Mouse (Mus musculus): ENCODE measurements around the gene Cplx2. TPM values are rescaled to one million over a fixed set of nuclear protein-coding genes. Genes with fewer than 3 reads are reported as not detected.

Cplx2 gene
- 5.8 and 6.0 TPM in 2 replicates for polyA plus RNA-seq (2015; fragmentation: Nextera tagmentation; extraction: Ambion mirVana)

DNA sequence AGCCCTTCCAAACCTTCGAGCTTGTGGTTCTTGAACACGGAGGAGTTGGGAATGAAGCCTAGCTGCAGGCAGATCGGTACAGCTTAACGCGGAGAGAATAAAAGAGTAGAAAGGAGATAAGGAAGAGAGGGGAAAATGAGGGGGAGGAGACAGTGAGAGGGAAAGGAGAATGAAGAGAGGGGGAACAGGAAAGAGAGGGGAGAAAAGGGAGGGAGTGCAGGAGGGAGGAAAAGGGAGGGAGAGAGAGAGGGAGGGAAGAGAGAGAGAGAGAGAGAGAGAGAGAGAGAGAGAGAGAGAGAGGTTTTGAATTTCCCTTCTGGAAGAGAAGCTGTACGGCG is at the start of gene Cplx2:
Gene Cplx2 (plus strand): TSS at position 301 of the 338 bp plus-strand sequence.
- 3% methylated on average over 7 of the region's 7 CpGs for WGBS
- Histone ChIP-seq H3K9me3 (ENCODE audit: low read length) (no peaks in the 10 kb centered on the region), H3K4me1 (ENCODE audit: insufficient read depth, low read length) (peaks cover 20% of the 10 kb centered on the region), H3K36me3 (ENCODE audit: insufficient read depth, low read length) (no peaks in the 10 kb centered on the region), H3K4me3 (ENCODE audit: low read length) (peak within 1 kb of the TSS; percentile 36), H3K27ac (ENCODE audit: low read length) (no peak within 1 kb of the TSS), H3K9ac (replicated peaks; ENCODE audit: low read length) (no peak within 1 kb of the TSS), H3K27me3 (ENCODE audit: insufficient read depth, low read length) (peaks cover 22% of the 10 kb centered on the region), H3K4me2 (replicated peaks; ENCODE audit: low read depth, low read length) (peak within 1 kb of the TSS; percentile 56)
- ATAC-seq (ENCODE audit: low FRiP score, low TSS enrichment) = no peak

- WGBS = 46% methylated on average over 19 of the region's 19 CpGs
- Histone ChIP-seq H3K36me3 (ENCODE audit: insufficient read depth, low read length) (no peaks in the 10 kb centered on the region), H3K9ac (replicated peaks; ENCODE audit: low read length) (no peak overlapping the region), H3K9me3 (ENCODE audit: low read length) (no peaks in the 10 kb centered on the region), H3K4me2 (replicated peaks; ENCODE audit: low read depth, low read length) (no peak overlapping the region), H3K4me1 (ENCODE audit: insufficient read depth, low read length) (peaks cover 5% of the 10 kb centered on the region), H3K27ac (ENCODE audit: low read length) (no peak overlapping the region), H3K27me3 (ENCODE audit: insufficient read depth, low read length) (no peaks in the 10 kb centered on the region), H3K4me3 (ENCODE audit: low read length) (no peak overlapping the region)
- ATAC-seq (ENCODE audit: low FRiP score, low TSS enrichment) = no peak
Measured at GRCm38 (mm10) chr13:54322396-54323306, 48.5 kb upstream of the Cplx2 start.

DNA sequence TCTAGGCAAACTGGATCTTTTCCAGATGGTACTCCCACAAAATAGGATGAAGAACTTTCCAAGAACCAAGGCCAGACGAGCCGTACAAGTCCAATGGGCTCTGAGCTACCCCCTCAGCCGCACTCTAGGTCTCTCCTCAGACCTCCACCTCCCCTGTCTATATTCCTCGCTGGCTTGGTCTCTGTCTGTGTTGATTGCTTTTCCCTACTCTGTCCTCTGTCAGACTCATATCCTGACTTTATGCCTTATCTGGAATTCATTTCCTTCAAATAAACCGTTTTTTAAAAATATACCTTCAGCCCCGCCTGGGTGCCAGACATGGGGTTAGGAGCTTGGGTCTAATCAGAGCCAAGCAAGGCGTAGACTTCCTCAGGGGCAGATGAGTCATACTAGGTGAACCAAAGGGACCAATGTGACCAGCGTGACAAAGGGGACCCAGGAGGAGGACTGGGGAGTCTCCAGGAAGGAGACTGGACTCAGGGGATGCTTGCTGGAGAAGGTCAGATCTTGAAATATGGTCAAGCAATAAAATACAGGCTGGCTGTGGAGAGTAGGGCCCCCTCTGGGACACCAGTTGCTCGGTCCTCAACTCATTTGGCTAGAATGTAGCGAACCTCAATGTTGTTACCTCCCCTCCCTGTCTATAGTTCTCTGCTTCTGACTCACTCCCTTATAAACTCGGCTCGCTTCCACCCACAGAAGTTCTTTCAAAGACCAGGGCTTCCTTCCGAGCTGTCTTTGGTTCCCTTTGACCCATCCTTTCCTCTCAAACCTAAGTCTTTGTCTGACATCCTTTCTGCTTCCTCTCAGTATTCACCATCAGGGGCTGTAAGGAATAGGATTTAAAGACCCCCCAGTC is 47.6 kb upstream of the Cplx2 start:
- no peaks in the 10 kb centered on the region for H3K36me3 ChIP-seq (ENCODE audit: insufficient read depth, low read length)
- no peaks in the 10 kb centered on the region for H3K27me3 ChIP-seq (ENCODE audit: insufficient read depth, low read length)
- no peak overlapping the region for H3K4me2 ChIP-seq (replicated peaks; ENCODE audit: low read depth, low read length)
- no peak overlapping the region for H3K27ac ChIP-seq (ENCODE audit: low read length)
- no peaks in the 10 kb centered on the region for H3K9me3 ChIP-seq (ENCODE audit: low read length)
- 68% methylated on average over 13 of the region's 13 CpGs for WGBS
- no peak for ATAC-seq (ENCODE audit: low FRiP score, low TSS enrichment)
- no peak overlapping the region for H3K9ac ChIP-seq (replicated peaks; ENCODE audit: low read length)
- peaks cover 5% of the 10 kb centered on the region for H3K4me1 ChIP-seq (ENCODE audit: insufficient read depth, low read length)
- no peak overlapping the region for H3K4me3 ChIP-seq (ENCODE audit: low read length)

- Histone ChIP-seq H3K4me1 (ENCODE audit: insufficient read depth, low read length) (peaks cover 9% of the 10 kb centered on the region), H3K36me3 (ENCODE audit: insufficient read depth, low read length) (no peaks in the 10 kb centered on the region), H3K9ac (replicated peaks; ENCODE audit: low read length) (no peak overlapping the region), H3K27me3 (ENCODE audit: insufficient read depth, low read length) (no peaks in the 10 kb centered on the region), H3K4me2 (replicated peaks; ENCODE audit: low read depth, low read length) (no peak overlapping the region), H3K4me3 (ENCODE audit: low read length) (no peak overlapping the region), H3K9me3 (ENCODE audit: low read length) (no peaks in the 10 kb centered on the region), H3K27ac (ENCODE audit: low read length) (no peak overlapping the region)
- 66% methylated on average over 2 of the region's 2 CpGs for WGBS
- ATAC-seq (ENCODE audit: low FRiP score, low TSS enrichment) = no peak
Measured at GRCm38 (mm10) chr13:54324178-54324577, 47.0 kb upstream of the Cplx2 start.

- no peak overlapping the region for H3K9ac ChIP-seq (replicated peaks; ENCODE audit: low read length)
- no peaks in the 10 kb centered on the region for H3K36me3 ChIP-seq (ENCODE audit: insufficient read depth, low read length)
- peak; percentile 64 for ATAC-seq (ENCODE audit: low FRiP score, low TSS enrichment)
- no peak overlapping the region for H3K4me3 ChIP-seq (ENCODE audit: low read length)
- 51% methylated on average over 7 of the region's 7 CpGs for WGBS
- H3K9me3 ChIP-seq (ENCODE audit: low read length) = no peaks in the 10 kb centered on the region
- no peak overlapping the region for H3K4me2 ChIP-seq (replicated peaks; ENCODE audit: low read depth, low read length)
- no peak overlapping the region for H3K27ac ChIP-seq (ENCODE audit: low read length)
- H3K4me1 ChIP-seq (ENCODE audit: insufficient read depth, low read length) = peaks cover 14% of the 10 kb centered on the region; the same call in 1 of the 2 replicates
- no peaks in the 10 kb centered on the region for H3K27me3 ChIP-seq (ENCODE audit: insufficient read depth, low read length)
Measured at GRCm38 (mm10) chr13:54325814-54326213, 45.3 kb upstream of the Cplx2 start.

DNA sequence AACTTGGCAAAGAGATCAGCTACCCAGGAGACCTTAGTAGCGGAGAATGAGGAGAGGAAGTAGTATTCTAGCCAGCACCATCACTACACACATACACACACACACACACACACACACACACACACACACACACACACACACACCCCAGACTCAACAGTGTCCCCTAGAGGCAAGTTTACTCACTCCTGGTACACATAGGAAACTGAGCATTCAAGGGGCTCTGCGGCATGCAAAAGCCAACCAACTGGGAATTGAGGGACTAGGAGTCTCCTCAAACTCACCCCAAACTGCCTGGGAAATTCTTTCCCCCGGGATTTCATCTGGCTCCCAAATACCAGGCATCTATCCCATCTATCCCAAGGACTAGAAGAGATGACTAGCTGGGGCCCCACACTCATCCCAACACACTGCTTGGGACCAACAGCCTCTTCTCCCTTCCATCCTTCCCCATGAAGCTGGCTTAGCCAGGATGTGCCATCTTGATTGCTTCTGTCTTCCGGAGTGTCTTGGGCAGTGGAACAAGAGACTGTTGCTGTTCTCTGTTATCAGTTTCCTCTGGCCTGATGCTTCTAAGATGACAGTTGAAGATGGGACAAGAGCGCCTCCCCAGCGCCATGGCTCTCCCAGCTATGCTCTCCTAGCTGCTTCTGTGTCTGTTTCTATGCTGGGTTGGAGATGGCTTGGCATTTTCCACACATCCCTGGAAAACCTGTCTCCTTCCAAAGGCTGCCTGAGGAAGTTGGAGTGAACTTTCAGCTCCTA is 44.3 kb upstream of the Cplx2 start:
- Histone ChIP-seq H3K27ac (ENCODE audit: low read length) (no peak overlapping the region), H3K9me3 (ENCODE audit: low read length) (no peaks in the 10 kb centered on the region), H3K9ac (replicated peaks; ENCODE audit: low read length) (no peak overlapping the region), H3K27me3 (ENCODE audit: insufficient read depth, low read length) (no peaks in the 10 kb centered on the region), H3K36me3 (ENCODE audit: insufficient read depth, low read length) (no peaks in the 10 kb centered on the region), H3K4me2 (replicated peaks; ENCODE audit: low read depth, low read length) (no peak overlapping the region), H3K4me3 (ENCODE audit: low read length) (no peak overlapping the region), H3K4me1 (ENCODE audit: insufficient read depth, low read length) (peaks cover 20% of the 10 kb centered on the region)
- 87% methylated on average over 6 of the region's 6 CpGs for WGBS
- ATAC-seq (ENCODE audit: low FRiP score, low TSS enrichment) = no peak

GRCm38 (mm10) chr13:54328029-54328428 is 43.1 kb upstream of the Cplx2 start:
- H3K36me3 ChIP-seq (ENCODE audit: insufficient read depth, low read length) = no peaks in the 10 kb centered on the region
- no peak overlapping the region for H3K27ac ChIP-seq (ENCODE audit: low read length)
- H3K27me3 ChIP-seq (ENCODE audit: insufficient read depth, low read length) = no peaks in the 10 kb centered on the region
- no peak overlapping the region for H3K4me2 ChIP-seq (replicated peaks; ENCODE audit: low read depth, low read length)
- no peak for ATAC-seq (ENCODE audit: low FRiP score, low TSS enrichment)
- peaks cover 32% of the 10 kb centered on the region for H3K4me1 ChIP-seq (ENCODE audit: insufficient read depth, low read length)
- H3K4me3 ChIP-seq (ENCODE audit: low read length) = no peak overlapping the region
- no peak overlapping the region for H3K9ac ChIP-seq (replicated peaks; ENCODE audit: low read length)
- WGBS = 88% methylated on average over 1 of the region's 1 CpGs
- H3K9me3 ChIP-seq (ENCODE audit: low read length) = no peaks in the 10 kb centered on the region

- WGBS = 59% methylated on average over 8 of the region's 8 CpGs
- no peaks in the 10 kb centered on the region for H3K9me3 ChIP-seq (ENCODE audit: low read length)
- no peak for ATAC-seq (ENCODE audit: low FRiP score, low TSS enrichment)
Measured at GRCm38 (mm10) chr13:54328954-54329490, 42.1 kb upstream of the Cplx2 start.

More at GRCm38 (mm10) chr13:54328954-54329490, 42.1 kb upstream of the Cplx2 start:
- Histone ChIP-seq H3K36me3 (ENCODE audit: insufficient read depth, low read length) (no peaks in the 10 kb centered on the region), H3K27ac (ENCODE audit: low read length) (no peak overlapping the region), H3K4me2 (replicated peaks; ENCODE audit: low read depth, low read length) (no peak overlapping the region), H3K9ac (replicated peaks; ENCODE audit: low read length) (no peak overlapping the region), H3K4me1 (ENCODE audit: insufficient read depth, low read length) (peaks cover 32% of the 10 kb centered on the region), H3K4me3 (ENCODE audit: low read length) (no peak overlapping the region), H3K27me3 (ENCODE audit: insufficient read depth, low read length) (no peaks in the 10 kb centered on the region)

Measured in kidney, embryonic 16.5 days (tissue).